Mouse (Mus musculus): ENCODE data around the gene Pde4d. TPM values are rescaled to one million over a fixed set of nuclear protein-coding genes. Genes with fewer than 3 reads are reported as not detected.

Gene Pde4d
- total and polyA plus RNA-seq, 3 experiments: 18.5 to 18.8 TPM; not detected in 1

DNA sequence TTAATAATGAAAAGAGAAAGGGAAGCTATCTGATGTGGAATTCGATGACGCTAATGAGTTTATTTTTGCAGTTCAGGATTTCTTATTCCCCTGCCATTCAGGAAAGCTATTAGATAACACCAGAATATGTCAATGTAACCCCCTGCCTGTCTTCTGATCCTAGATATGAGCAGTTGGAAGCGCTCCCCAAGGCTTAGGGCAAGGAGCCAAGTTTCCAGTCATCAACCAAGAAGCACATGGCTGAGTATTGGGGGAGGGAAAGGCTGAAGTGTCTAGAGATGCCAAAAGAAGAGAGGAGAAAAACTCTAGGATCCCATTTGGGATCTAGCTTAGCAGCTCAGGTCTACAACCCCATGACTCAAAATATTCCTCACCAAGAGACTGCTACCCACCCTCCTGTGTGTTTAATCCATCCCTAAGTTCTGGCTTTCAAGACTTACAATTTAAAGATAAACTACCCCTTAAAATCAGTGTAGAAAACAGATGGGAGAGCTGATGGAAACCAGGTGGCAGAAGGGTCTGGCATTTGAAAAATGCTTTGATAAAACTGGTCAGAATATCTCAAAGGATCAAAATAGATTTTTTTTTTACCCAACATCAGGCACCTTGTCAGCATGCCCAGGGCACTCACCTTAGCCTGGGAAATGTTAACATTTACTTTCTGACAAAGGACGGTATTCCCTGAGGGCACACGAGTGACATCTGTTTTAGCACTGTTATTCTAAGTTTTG is 1543.2 kb downstream of the Pde4d start:
- peak; percentile 47 for DNase-seq (ENCODE audit: low read depth, low spot score)
- H3K79me2 ChIP-seq (ENCODE audit: control insufficient read depth, insufficient read depth, low read length, poor library complexity): no peaks in the 10 kb centered on the region

DNA sequence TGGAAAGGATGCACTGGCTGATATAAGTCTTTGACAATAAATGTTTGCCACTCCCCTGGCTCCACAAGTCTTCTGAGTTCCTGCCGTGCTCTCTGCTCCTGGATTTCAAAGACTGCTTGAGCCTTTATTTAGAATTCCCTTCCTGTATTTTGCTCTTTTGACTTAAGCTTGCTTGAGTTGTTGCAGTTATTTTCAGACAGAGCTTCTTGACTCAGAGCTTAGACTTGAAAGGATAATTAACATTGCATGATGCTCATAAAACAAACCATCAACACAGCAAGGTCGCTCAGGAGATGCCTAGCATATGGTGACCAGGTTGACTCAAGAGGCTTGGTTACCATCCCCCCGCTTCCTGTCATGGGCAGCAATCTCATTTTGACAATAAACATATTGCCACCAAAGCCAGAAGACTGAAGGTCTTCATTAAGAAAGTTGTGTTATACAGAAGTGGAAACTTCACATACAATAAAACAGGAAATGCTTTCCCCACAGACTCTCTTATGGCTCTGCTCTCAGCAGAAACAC is 1544.6 kb downstream of the Pde4d start:
- H3K4me1 ChIP-seq (ENCODE audit: control insufficient read depth in 1 of 2, insufficient read depth in 2 of 2, low read length in 2 of 2): 0 out of 4 replicates have a peak, but pooled peaks cover 0 to 3% of the 10 kb centered on the region in 2 experiments
- no peaks in the 10 kb centered on the region for H3K9me3 ChIP-seq (replicated peaks; ENCODE audit: insufficient read depth, low read length)
- H3K79me2 ChIP-seq (ENCODE audit: control insufficient read depth, insufficient read depth, low read length, poor library complexity): no peaks in the 10 kb centered on the region
- H3K36me3 ChIP-seq (ENCODE audit: control insufficient read depth in 1 of 2, insufficient read depth in 2 of 2, low read length in 2 of 2): no peaks in the 10 kb centered on the region; a peak in 1 of 4 replicates
- peaks cover 13 to 27% of the 10 kb centered on the region in 2 experiments for H3K27me3 ChIP-seq (ENCODE audit: control insufficient read depth in 1 of 2, insufficient read depth in 2 of 2, low read length in 2 of 2)
- H3K4me3 ChIP-seq (ENCODE audit: control insufficient read depth in 1 of 2, insufficient read depth in 1 of 2, low read depth in 2 of 2, low read length in 2 of 2): no peak overlapping the region
- no peak overlapping the region for H3K27ac ChIP-seq (ENCODE audit: control insufficient read depth, low read depth, low read length)
- no peak for TF ChIP-seq NRF1 (IDR thresholded peaks at IDR 0.05; ENCODE audit: insufficient read depth, low read depth, low read length, poor library complexity, severe bottlenecking)
- TF ChIP-seq GABPA (IDR thresholded peaks at IDR 0.05; ENCODE audit: low read depth, low read length): no peak
- no peak for TF ChIP-seq POLR2A (IDR thresholded peaks at IDR 0.05; ENCODE audit: control insufficient read depth in 1 of 2, insufficient read depth in 1 of 2, low read depth in 1 of 2, low read length in 2 of 2, poor library complexity in 1 of 2)
- DNase-seq (ENCODE audit: low read depth, low spot score): no peak
- no peak overlapping the region for H3K9ac ChIP-seq (ENCODE audit: control insufficient read depth, low read depth, low read length, poor library complexity, severe bottlenecking)

More for the DNA sequence above, 1543.2 kb downstream of the Pde4d start:
- H3K36me3 ChIP-seq (ENCODE audit: control insufficient read depth in 1 of 2, insufficient read depth in 2 of 2, low read length in 2 of 2): no peaks in the 10 kb centered on the region; a peak in 1 of 4 replicates
- 0 out of 4 replicates have a peak, but pooled peaks cover 0 to 3% of the 10 kb centered on the region in 2 experiments for H3K4me1 ChIP-seq (ENCODE audit: control insufficient read depth in 1 of 2, insufficient read depth in 2 of 2, low read length in 2 of 2)
- 0 out of 2 replicates have a peak, but pooled peaks have one; percentile 25 for TF ChIP-seq MYC (IDR thresholded peaks at IDR 0.05; ENCODE audit: low read depth, low read length)
- TF ChIP-seq MAFK (IDR thresholded peaks at IDR 0.05; ENCODE audit: borderline replicate concordance, low read depth, low read length): no peak
- H3K27ac ChIP-seq (ENCODE audit: control insufficient read depth, low read depth, low read length): no peak overlapping the region
- H3K27me3 ChIP-seq (ENCODE audit: control insufficient read depth in 1 of 2, insufficient read depth in 2 of 2, low read length in 2 of 2): peaks cover 13 to 30% of the 10 kb centered on the region in 2 experiments
- no peak overlapping the region for H3K4me3 ChIP-seq (ENCODE audit: control insufficient read depth in 1 of 2, insufficient read depth in 1 of 2, low read depth in 2 of 2, low read length in 2 of 2)
- no peak overlapping the region for H3K9ac ChIP-seq (ENCODE audit: control insufficient read depth, low read depth, low read length, poor library complexity, severe bottlenecking)
- H3K9me3 ChIP-seq (replicated peaks; ENCODE audit: insufficient read depth, low read length): no peaks in the 10 kb centered on the region

DNA sequence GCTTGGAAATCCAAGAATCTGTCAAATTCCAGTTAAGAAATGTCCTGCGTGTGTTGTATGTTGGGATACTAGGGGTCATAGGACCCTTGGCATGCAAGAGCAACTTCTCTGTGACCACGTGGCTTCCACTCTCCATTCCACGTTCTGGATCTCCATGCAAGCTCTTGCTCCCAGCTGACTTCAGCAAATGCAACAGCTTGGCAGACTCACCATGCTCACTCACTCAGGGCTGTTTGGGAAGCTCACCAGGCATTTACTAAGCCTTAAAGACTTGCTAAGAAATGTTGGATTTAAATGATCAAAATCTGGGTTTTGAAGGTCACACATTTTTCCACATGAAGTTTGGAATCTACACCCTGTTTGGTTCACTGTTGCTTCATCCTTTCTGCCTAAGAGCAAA is 1552.3 kb downstream of the Pde4d start:
- TF ChIP-seq BHLHE40 (IDR thresholded peaks at IDR 0.05; ENCODE audit: borderline replicate concordance, low read depth, low read length) (no peak), ELF1 (IDR thresholded peaks at IDR 0.05; ENCODE audit: low read depth, low read length) (no peak)
- Histone ChIP-seq H3K36me3 (ENCODE audit: control insufficient read depth in 1 of 2, insufficient read depth in 2 of 2, low read length in 2 of 2) (no peaks in the 10 kb centered on the region), H3K4me1 (ENCODE audit: control insufficient read depth in 1 of 2, insufficient read depth in 2 of 2, low read length in 2 of 2) (no peaks in the 10 kb centered on the region), H3K27me3 (ENCODE audit: control insufficient read depth in 1 of 2, insufficient read depth in 2 of 2, low read length in 2 of 2) (peaks cover 20% of the 10 kb centered on the region in 2 experiments), H3K9ac (ENCODE audit: control insufficient read depth, low read depth, low read length, poor library complexity, severe bottlenecking) (no peak overlapping the region), H3K9me3 (replicated peaks; ENCODE audit: insufficient read depth, low read length) (no peaks in the 10 kb centered on the region), H3K27ac (ENCODE audit: control insufficient read depth, low read depth, low read length) (no peak overlapping the region), H3K79me2 (ENCODE audit: control insufficient read depth, insufficient read depth, low read length, poor library complexity) (no peaks in the 10 kb centered on the region), H3K4me3 (ENCODE audit: control insufficient read depth in 1 of 2, insufficient read depth in 1 of 2, low read depth in 2 of 2, low read length in 2 of 2) (no peak overlapping the region)
- DNase-seq (ENCODE audit: low read depth, low spot score): no peak

Other genes starting within 250 kb of the Pde4d start
- gene Elovl7, start 235.5 kb upstream of the Pde4d start, total RNA-seq (2012; rRNA removed): not detected in 2 replicates
- gene Elovl7, start 235.5 kb upstream of the Pde4d start, polyA plus RNA-seq (2012; ENCODE audit: insufficient read depth in 1 of 2, insufficient read length in 2 of 2, low read depth in 1 of 2, low replicate concordance in 2 of 2, missing spikeins in 1 of 2): not detected
- 25.3 and 28.6 TPM in 2 replicates for gene Depdc1b, start 133.6 kb upstream of the Pde4d start, total RNA-seq (2012; rRNA removed)
- gene Depdc1b, start 133.6 kb upstream of the Pde4d start, polyA plus RNA-seq (2012; ENCODE audit: insufficient read depth in 1 of 2, insufficient read length in 2 of 2, low read depth in 1 of 2, low replicate concordance in 2 of 2, missing spikeins in 1 of 2): 10 to 100 TPM in 1 of 2 experiments, not detected in 1; 21.2 TPM

Data from MEL (cell line).